Mouse (Mus musculus) hindbrain, embryonic 15.5 days (tissue): Measurements from ENCODE around the gene Rassf3. TPM values are rescaled to one million over a fixed set of nuclear protein-coding genes. Genes with fewer than 3 reads are reported as not detected.
A peak's percentile ranks its signal among the peaks of the same experiment; 100 is the strongest.

Experiments used
- ATAC-seq: fragments of 200-750 bp; cut with Nextera tagmentation; 2 replicates; pipeline ENCODE4 v1.8.0; 2017; ENCODE audit warnings: low read depth, moderate number of reproducible peaks, moderate TSS enrichment; ENCODE audit not compliant: low FRiP score
- H3K27ac ChIP-seq: fragments of 300-500 bp; sonication (generic); replicated peaks from 2 replicates; pipeline ENCODE4 v1.5.1; 2015; ENCODE audit warnings: mild to moderate bottlenecking, inconsistent platforms
- H3K27me3 ChIP-seq: fragments of 300-500 bp; sonication (generic); 2 replicates; pipeline ENCODE4 v1.6.1; 2015; ENCODE audit warnings: control low read depth, inconsistent platforms
- H3K36me3 ChIP-seq: fragments of 300-500 bp; sonication (generic); 2 replicates; pipeline ENCODE4 v1.6.1; 2015; ENCODE audit warnings: control low read depth, inconsistent platforms
- H3K4me1 ChIP-seq: fragments of 300-500 bp; sonication (generic); replicated peaks from 2 replicates; pipeline ENCODE4 v1.6.1; 2015; ENCODE audit warnings: control low read depth, inconsistent platforms
- H3K4me2 ChIP-seq: fragments of 300-500 bp; sonication (generic); 2 replicates; pipeline ENCODE4 v1.6.1; 2015; ENCODE audit warnings: moderate library complexity, mild to moderate bottlenecking, inconsistent platforms
- H3K4me3 ChIP-seq: fragments of 300-500 bp; sonication (generic); 2 replicates; pipeline ENCODE4 v1.5.1; 2015; ENCODE audit warnings: mild to moderate bottlenecking, inconsistent platforms
- H3K9ac ChIP-seq: fragments of 300-500 bp; sonication (generic); 2 replicates; pipeline ENCODE4 v1.6.1; 2015; ENCODE audit warnings: inconsistent platforms
- H3K9me3 ChIP-seq: fragments of 300-500 bp; sonication (generic); 2 replicates; pipeline ENCODE4 v1.6.1; 2016; ENCODE audit warnings: control low read depth, inconsistent platforms
- WGBS: fragments of 180-500 bp; shearing (Covaris S2); methylation state at CpG from one replicate; pipeline ENCODE4 v1.1.7; 2015; 5-methylcytosine and 5-hydroxymethylcytosine counted together
- polyA plus RNA-seq: library from polyadenylated mRNA; unstranded; fragments of >200 nt; fragmentation: Nextera tagmentation; extraction: Ambion mirVana; gene quantifications from 2 replicates; pipeline ENCODE4 v1.2.1, GENCODE M21; 2015

The Rassf3 gene
- polyA plus RNA-seq = 5.1 TPM in 2 replicates

- peak within 1 kb of the TSS; percentile 62 for H3K4me3 ChIP-seq
- H3K9ac ChIP-seq = peak within 1 kb of the TSS; percentile 62
- peak; percentile 91 for ATAC-seq
- H3K36me3 ChIP-seq = no peaks in the 10 kb centered on the region
- WGBS = 1% methylated on average over 54 of the region's 62 CpGs
- peak within 1 kb of the TSS; percentile 97 for H3K4me2 ChIP-seq
- no peaks in the 10 kb centered on the region for H3K9me3 ChIP-seq
- peaks cover 29% of the 10 kb centered on the region for H3K4me1 ChIP-seq
- H3K27me3 ChIP-seq = peaks cover 4% of the 10 kb centered on the region; the same call in 1 of the 2 replicates
- H3K27ac ChIP-seq = peak within 1 kb of the TSS; percentile 62
These were observed at the start of gene Rassf3 for GRCm38 (mm10) chr10:121476190-121476967. Rassf3 (minus strand) TSS chr10:121476347.

DNA sequence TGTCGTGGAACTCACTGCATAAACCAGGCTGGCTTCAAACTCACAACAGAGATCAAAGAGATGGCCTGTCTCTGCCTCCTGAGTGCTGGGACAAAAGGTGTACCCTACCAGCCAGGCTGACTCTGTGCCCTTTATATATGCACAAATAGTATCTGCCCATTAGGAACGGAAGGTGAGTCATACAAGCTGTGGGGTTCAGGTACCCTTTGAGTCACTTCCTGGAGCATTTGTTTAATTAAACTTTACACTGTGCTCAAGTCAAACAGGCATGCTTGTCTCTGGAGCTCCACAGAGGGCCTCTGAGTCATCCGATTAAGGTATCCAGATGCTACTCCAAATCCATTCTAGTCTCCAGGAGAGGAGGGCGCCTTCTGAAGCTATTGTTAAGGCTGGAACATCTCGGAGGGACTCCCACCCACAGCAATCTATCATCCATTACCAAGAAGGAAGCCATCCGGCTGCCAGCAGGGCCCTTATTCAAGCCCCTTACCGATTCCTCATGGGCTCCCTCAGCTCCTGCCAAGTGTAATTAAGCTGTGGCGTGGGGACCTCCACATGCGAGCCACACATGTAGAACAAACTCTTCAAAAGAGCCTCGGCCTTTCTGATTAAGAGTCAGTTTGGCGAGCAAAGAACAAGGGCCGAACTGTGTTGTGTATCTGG lies 44.9 kb upstream of the Rassf3 start:
- Histone ChIP-seq H3K9me3 (no peaks in the 10 kb centered on the region), H3K27ac (no peak overlapping the region), H3K27me3 (no peaks in the 10 kb centered on the region), H3K4me3 (no peak overlapping the region), H3K4me1 (0 out of 2 replicates have a peak, but pooled peaks cover 4% of the 10 kb centered on the region), H3K36me3 (no peaks in the 10 kb centered on the region), H3K9ac (no peak overlapping the region), H3K4me2 (no peak overlapping the region)
- peak; percentile 42; the same call in 1 of the 2 replicates for ATAC-seq
- WGBS = 18% methylated on average over 12 of the region's 12 CpGs

DNA sequence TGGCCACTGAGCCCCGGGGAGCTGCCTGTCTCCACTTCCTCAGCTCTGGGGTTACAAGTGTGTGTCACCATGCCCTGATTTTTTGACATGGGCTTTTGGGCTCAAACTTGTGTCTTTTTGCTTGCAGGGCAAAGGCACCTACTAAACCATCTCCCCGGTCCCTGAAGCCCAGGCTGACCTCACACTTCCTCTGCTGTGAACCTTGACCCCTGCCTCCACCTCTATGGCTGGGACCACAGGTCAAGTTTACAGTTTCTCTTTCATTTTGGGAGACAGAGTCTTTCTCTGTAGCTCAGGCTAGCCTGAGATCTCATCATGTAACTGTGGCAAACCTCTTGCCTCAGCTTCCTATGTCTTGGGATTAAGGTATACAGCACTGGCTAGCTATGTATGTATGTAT lies 43.6 kb upstream of the Rassf3 start:
- H3K4me2 ChIP-seq = no peak overlapping the region
- no peak overlapping the region for H3K9ac ChIP-seq
- no peak overlapping the region for H3K4me3 ChIP-seq
- 68% methylated on average over 2 of the region's 2 CpGs for WGBS
- H3K36me3 ChIP-seq = no peaks in the 10 kb centered on the region
- ATAC-seq = no peak
- H3K4me1 ChIP-seq = 0 out of 2 replicates have a peak, but pooled peaks cover 4% of the 10 kb centered on the region
- H3K27me3 ChIP-seq = no peaks in the 10 kb centered on the region
- H3K27ac ChIP-seq = no peak overlapping the region
- H3K9me3 ChIP-seq = no peaks in the 10 kb centered on the region

DNA sequence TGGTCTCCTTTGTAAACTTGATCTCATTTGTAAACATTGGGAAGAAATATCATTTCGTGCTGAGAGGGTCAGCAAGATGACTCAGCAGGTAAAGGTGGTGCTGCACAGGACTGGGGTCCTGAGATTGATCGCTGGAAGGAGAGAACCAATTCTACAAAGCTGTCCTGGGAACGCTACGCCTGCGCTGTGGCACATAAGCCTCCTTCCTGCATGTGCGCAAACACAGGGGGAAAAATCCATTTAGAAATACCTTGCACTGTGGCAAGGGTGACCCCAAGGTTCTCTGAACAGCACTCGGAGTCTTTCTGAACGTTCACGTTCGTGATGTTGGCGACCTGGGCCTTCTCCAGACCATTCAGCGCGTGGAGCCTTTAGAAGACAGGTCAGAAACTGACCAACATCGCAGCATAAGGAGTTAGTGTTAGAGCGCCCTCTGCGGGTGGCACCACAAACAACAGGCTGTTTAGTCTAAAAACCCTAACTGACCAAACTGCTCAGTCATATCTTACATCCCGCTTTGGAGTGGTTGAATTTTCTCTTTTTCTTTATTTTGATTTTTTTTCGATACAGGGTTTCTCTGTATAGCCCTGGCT lies 40.0 kb upstream of the Rassf3 start:
- 29% methylated on average over 18 of the region's 18 CpGs for WGBS
- peak; percentile 34 for ATAC-seq
- Histone ChIP-seq H3K4me3 (no peak overlapping the region), H3K4me1 (0 out of 2 replicates have a peak, but pooled peaks cover 2% of the 10 kb centered on the region), H3K36me3 (no peaks in the 10 kb centered on the region), H3K9ac (no peak overlapping the region), H3K27me3 (no peaks in the 10 kb centered on the region), H3K4me2 (no peak overlapping the region), H3K9me3 (no peaks in the 10 kb centered on the region), H3K27ac (no peak overlapping the region)

GRCm38 (mm10) chr10:121509751-121510643 lies 33.9 kb upstream of the Rassf3 start:
- no peak for ATAC-seq
- no peak overlapping the region for H3K27ac ChIP-seq
- H3K27me3 ChIP-seq = no peaks in the 10 kb centered on the region
- H3K9me3 ChIP-seq = no peaks in the 10 kb centered on the region
- peak overlapping the region; percentile 27 for H3K4me2 ChIP-seq
- H3K4me3 ChIP-seq = no peak overlapping the region
- WGBS = 27% methylated on average over 24 of the region's 24 CpGs
- peaks cover 28% of the 10 kb centered on the region for H3K4me1 ChIP-seq
- H3K9ac ChIP-seq = no peak overlapping the region; the same call in 1 of the 2 replicates
- no peaks in the 10 kb centered on the region for H3K36me3 ChIP-seq

GRCm38 (mm10) chr10:121507755-121508544 lies 31.8 kb upstream of the Rassf3 start:
- H3K4me1 ChIP-seq = peaks cover 33% of the 10 kb centered on the region
- H3K4me3 ChIP-seq = no peak overlapping the region
- no peak overlapping the region for H3K27ac ChIP-seq
- H3K9me3 ChIP-seq = no peaks in the 10 kb centered on the region
- no peaks in the 10 kb centered on the region for H3K36me3 ChIP-seq
- H3K27me3 ChIP-seq = no peaks in the 10 kb centered on the region
- H3K4me2 ChIP-seq = no peak overlapping the region
- ATAC-seq = no peak
- 91% methylated on average over 16 of the region's 16 CpGs for WGBS
- no peak overlapping the region for H3K9ac ChIP-seq

GRCm38 (mm10) chr10:121506731-121507583 lies 30.8 kb upstream of the Rassf3 start:
- H3K36me3 ChIP-seq = no peaks in the 10 kb centered on the region
- no peaks in the 10 kb centered on the region for H3K27me3 ChIP-seq
- H3K9ac ChIP-seq = no peak overlapping the region
- no peak overlapping the region for H3K4me2 ChIP-seq
- no peaks in the 10 kb centered on the region for H3K9me3 ChIP-seq
- no peak for ATAC-seq
- WGBS = 32% methylated on average over 29 of the region's 29 CpGs
- peaks cover 33% of the 10 kb centered on the region for H3K4me1 ChIP-seq
- H3K4me3 ChIP-seq = no peak overlapping the region
- peak overlapping the region; percentile 54 for H3K27ac ChIP-seq

DNA sequence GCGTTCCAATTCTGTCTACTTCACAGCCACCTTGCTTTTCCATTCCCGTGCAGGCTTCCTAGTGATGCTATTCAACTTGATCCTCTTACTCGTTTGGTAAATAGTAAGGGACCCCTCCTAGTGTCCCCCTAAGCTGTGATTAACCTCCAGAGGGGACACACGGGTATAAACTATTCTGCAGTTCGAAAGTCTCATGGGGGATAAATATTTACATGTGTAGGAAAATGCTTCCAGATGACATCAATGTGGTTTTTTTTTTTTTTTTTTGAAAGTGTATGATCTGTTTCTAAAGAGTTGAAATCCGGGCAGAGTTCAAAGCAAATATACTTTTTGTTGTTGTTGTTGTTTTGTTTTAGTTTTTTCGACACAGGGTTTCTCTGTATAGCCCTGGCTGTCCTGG lies 29.8 kb upstream of the Rassf3 start:
- Histone ChIP-seq H3K27me3 (no peaks in the 10 kb centered on the region), H3K4me1 (peaks cover 33% of the 10 kb centered on the region), H3K36me3 (no peaks in the 10 kb centered on the region), H3K9me3 (no peaks in the 10 kb centered on the region), H3K27ac (peak overlapping the region; percentile 79), H3K4me3 (peak overlapping the region; percentile 38; the same call in 1 of the 2 replicates), H3K9ac (no peak overlapping the region), H3K4me2 (peak overlapping the region; percentile 64)
- no peak for ATAC-seq
- 48% methylated on average over 7 of the region's 7 CpGs for WGBS

DNA sequence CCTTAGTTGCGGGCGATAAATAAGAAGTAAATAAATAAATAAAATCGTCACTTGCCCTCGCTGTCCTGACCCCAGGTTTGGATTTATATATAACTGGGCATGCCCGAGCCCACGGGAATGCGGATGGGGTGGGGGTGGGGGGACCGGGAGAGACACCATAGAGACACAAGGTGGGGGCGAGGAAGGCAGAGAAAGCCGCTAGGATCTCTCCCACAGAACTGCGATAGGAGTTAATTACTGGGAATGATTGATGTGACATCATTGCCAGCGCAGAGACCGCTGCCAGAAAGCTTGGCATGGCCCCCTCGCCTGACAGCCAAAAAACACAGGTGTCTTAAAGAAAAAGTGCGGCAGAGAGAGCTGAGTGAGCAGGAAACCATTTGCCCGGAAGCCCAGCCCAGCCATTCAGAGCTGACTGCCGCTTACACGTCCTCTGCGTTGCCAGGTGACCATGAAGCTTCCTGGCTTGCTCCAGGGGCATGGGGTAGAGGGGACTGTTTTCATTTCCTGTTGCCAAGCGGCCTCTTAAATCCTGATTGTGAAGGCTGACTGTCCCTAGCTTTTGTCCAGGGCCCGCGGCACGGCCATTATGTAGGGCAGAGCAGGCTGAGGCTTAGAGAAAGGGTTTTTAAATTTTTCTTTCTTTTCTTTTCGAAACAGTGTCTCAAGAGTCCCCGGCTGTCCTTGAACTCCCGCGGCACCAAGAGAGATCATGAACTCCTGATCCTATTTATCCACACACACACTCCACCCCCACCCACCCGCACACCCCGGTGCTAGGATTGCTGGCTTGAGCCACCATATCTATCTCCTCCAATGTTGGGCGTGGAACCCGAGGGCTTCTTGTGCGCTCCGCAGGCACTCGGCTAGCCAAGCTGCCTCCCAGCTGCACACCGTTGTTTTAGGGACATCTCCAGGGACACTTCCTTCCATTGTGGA lies 29.1 kb upstream of the Rassf3 start:
- ATAC-seq = peak; percentile 94
- Histone ChIP-seq H3K27ac (peak overlapping the region; percentile 79), H3K4me2 (peak overlapping the region; percentile 64), H3K27me3 (no peaks in the 10 kb centered on the region), H3K4me3 (peak overlapping the region; percentile 38), H3K9me3 (no peaks in the 10 kb centered on the region), H3K36me3 (no peaks in the 10 kb centered on the region), H3K4me1 (peaks cover 30% of the 10 kb centered on the region), H3K9ac (peak overlapping the region; percentile 26; the same call in 1 of the 2 replicates)
- 13% methylated on average over 35 of the region's 35 CpGs for WGBS
